Mouse (Mus musculus) small intestine, adult 2 months (tissue): ENCODE data around the gene Ceacam20. TPM values are rescaled to one million over a fixed set of nuclear protein-coding genes. Genes with fewer than 3 reads are reported as not detected.

ENCODE experiments used
- H3K27ac ChIP-seq: fragments of 200-500 bp; 2 replicates; pipeline ENCODE4 v1.5.1; 2012; ENCODE audit warnings: low read depth, low read length, control low read depth, inconsistent platforms; ENCODE audit not compliant: insufficient read depth
- H3K27me3 ChIP-seq: fragments of 200-500 bp; 2 replicates; pipeline ENCODE4 v1.6.1; 2012; ENCODE audit warnings: mild to moderate bottlenecking, moderate library complexity, low read length, inconsistent platforms; ENCODE audit not compliant: control insufficient read depth, insufficient read depth
- H3K36me3 ChIP-seq: fragments of 200-500 bp; 2 replicates; pipeline ENCODE4 v1.6.1; 2012; ENCODE audit warnings: mild to moderate bottlenecking, low read length, control low read depth, inconsistent platforms; ENCODE audit not compliant: control insufficient read depth, insufficient read depth
- H3K4me1 ChIP-seq: fragments of 200-500 bp; 2 replicates; pipeline ENCODE4 v1.6.1; 2012; ENCODE audit warnings: low read length, inconsistent platforms, mixed read lengths; ENCODE audit not compliant: control insufficient read depth, insufficient read depth, insufficient read length
- H3K4me3 ChIP-seq: fragments of 200-500 bp; 2 replicates; pipeline ENCODE4 v1.5.1; 2012; ENCODE audit warnings: low read depth, mild to moderate bottlenecking, control low read depth, inconsistent platforms, low read length, moderate library complexity
- CTCF ChIP-seq: fragments of 200-500 bp; IDR thresholded peaks from 2 replicates; pipeline ENCODE4 v1.5.1; 2012; ENCODE audit warnings: low read depth, mild to moderate bottlenecking, control low read depth, inconsistent platforms, low read length, moderate library complexity, mixed read lengths; ENCODE audit not compliant: insufficient replicate concordance, insufficient read length; ENCODE audit errors: extremely low read depth
- POLR2A ChIP-seq: fragments of 200-500 bp; IDR thresholded peaks from 2 replicates; pipeline ENCODE4 v1.6.1; 2012; ENCODE audit warnings: low read depth, mild to moderate bottlenecking, control low read depth, inconsistent platforms, low read length, moderate library complexity
- WGBS: fragments of 180-500 bp; shearing (Covaris S2); methylation state at CpG from one replicate; pipeline ENCODE4 v1.1.7; 2018; 5-methylcytosine and 5-hydroxymethylcytosine counted together
- polyA plus RNA-seq: library from polyadenylated mRNA; depleted of rRNA; stranded (reverse); fragments of >200 nt; gene quantifications from 2 replicates; pipeline ENCODE4 v1.2.3, GENCODE M21; 2012

The Ceacam20 gene
- polyA plus RNA-seq, 1 experiment = 179 TPM

GRCm38 (mm10) chr7:19949996-19950395 is 15.2 kb upstream of the Ceacam20 start:
- TF ChIP-seq CTCF (no peak), POLR2A (no peak)
- H3K4me3 ChIP-seq = peak overlapping the region; percentile 65

DNA sequence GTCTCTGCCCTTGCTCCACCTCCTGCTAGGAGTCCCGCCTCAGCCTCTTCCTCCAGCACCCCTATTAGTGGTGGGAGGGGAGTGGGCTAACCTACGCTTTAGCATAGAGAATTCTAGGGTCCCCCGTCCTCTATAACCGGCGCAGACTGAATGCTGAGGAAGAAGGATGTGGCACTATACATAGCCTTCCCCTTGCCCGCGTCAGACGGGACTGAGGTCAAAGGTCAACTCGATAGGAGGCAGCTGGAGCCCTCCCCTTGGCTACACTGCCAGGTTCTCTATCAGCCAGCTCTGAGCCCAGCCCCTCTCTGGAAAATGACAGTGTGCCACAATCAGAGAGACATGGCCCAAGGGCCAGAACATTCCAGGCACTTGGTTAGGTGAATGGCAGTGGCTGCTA is 14.6 kb upstream of the Ceacam20 start, which contains the start of gene Igsf23:
Gene Igsf23, minus strand, starts transcription at position 168 of the 400 bp plus-strand sequence.
- Histone ChIP-seq H3K36me3 (peaks cover 2% of the 10 kb centered on the region; the same call in 1 of the 2 replicates), H3K4me1 (peaks cover 32% of the 10 kb centered on the region), H3K27me3 (no peaks in the 10 kb centered on the region), H3K4me3 (peak within 1 kb of the TSS; percentile 65), H3K27ac (peak within 1 kb of the TSS; percentile 92)
- WGBS = 23% methylated on average over 9 of the region's 9 CpGs
- no peak for TF ChIP-seq CTCF
- peak; percentile 93; the same call in 1 of the 2 replicates for TF ChIP-seq POLR2A

More at GRCm38 (mm10) chr7:19949996-19950395, 15.2 kb upstream of the Ceacam20 start:
- Histone ChIP-seq H3K27me3 (no peaks in the 10 kb centered on the region), H3K36me3 (peaks cover 2% of the 10 kb centered on the region; the same call in 1 of the 2 replicates), H3K4me1 (peaks cover 36% of the 10 kb centered on the region), H3K27ac (peak overlapping the region; percentile 92)
- WGBS = 27% methylated on average over 10 of the region's 10 CpGs

- Histone ChIP-seq H3K27me3 (no peaks in the 10 kb centered on the region), H3K4me1 (peaks cover 27% of the 10 kb centered on the region), H3K4me3 (no peak overlapping the region), H3K36me3 (peaks cover 2% of the 10 kb centered on the region; the same call in 1 of the 2 replicates), H3K27ac (peak overlapping the region; percentile 82)
- TF ChIP-seq CTCF (no peak), POLR2A (no peak)
- 35% methylated on average over 10 of the region's 10 CpGs for WGBS
These were observed 12.8 kb upstream of the Ceacam20 start for GRCm38 (mm10) chr7:19952320-19952986.

GRCm38 (mm10) chr7:19953054-19953453 is 12.2 kb upstream of the Ceacam20 start:
- TF ChIP-seq POLR2A (no peak), CTCF (no peak)
- Histone ChIP-seq H3K4me3 (no peak overlapping the region), H3K36me3 (peaks cover 2% of the 10 kb centered on the region; the same call in 1 of the 2 replicates), H3K27me3 (no peaks in the 10 kb centered on the region), H3K4me1 (peaks cover 27% of the 10 kb centered on the region), H3K27ac (peak overlapping the region; percentile 72)
- 43% methylated on average over 9 of the region's 9 CpGs for WGBS

DNA sequence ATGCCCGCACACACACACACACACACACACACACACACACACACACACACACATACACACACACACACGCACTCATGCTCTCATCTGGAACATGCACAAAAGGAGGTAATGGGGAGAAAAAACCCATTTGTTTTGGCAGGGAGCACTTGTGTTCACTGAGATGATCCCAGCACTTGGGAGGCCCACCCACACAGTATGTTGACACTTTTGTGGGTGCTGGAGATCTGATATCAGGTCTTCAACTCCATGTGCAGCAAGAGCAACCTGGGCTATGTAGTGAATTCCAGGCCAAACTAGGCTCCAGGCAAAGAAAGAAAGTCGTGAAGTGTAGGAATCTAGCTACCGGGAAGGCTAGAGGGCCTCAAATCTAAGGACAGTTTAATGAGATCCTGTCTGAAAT is 9.4 kb upstream of the Ceacam20 start:
- H3K27ac ChIP-seq = no peak overlapping the region
- 84% methylated on average over 4 of the region's 4 CpGs for WGBS

DNA sequence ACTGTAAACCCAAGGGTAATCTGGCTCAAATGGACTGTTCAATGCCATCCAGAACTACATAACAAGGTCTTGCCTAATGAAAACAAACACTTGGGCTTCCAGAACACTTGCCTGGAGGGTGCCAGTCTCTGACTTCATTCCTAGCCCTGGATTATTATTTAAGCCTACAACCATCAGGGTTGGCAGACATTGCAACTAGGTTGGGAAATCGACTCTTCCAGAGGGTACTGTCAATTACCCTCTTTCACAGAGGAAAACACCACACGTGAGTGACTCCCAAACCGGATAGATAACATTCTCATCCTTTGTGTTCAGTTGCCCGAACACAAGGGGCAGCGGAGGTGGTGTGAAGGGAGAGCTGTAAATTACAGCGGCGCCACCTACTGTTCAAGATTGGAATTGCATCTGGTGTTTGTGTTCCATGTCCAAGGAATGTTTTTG is 8.9 kb upstream of the Ceacam20 start:
- Histone ChIP-seq H3K4me3 (no peak overlapping the region), H3K27me3 (no peaks in the 10 kb centered on the region), H3K36me3 (no peaks in the 10 kb centered on the region), H3K27ac (no peak overlapping the region), H3K4me1 (peaks cover 24% of the 10 kb centered on the region)
- peak; percentile 88; the same call in 1 of the 2 replicates for TF ChIP-seq CTCF
- TF ChIP-seq POLR2A = no peak
- WGBS = 2% methylated on average over 7 of the region's 7 CpGs

More for the DNA sequence above, 9.4 kb upstream of the Ceacam20 start:
- peaks cover 24% of the 10 kb centered on the region for H3K4me1 ChIP-seq
- H3K36me3 ChIP-seq = no peaks in the 10 kb centered on the region
- H3K27me3 ChIP-seq = no peaks in the 10 kb centered on the region
- no peak overlapping the region for H3K4me3 ChIP-seq
- no peak for TF ChIP-seq POLR2A
- TF ChIP-seq CTCF = no peak

DNA sequence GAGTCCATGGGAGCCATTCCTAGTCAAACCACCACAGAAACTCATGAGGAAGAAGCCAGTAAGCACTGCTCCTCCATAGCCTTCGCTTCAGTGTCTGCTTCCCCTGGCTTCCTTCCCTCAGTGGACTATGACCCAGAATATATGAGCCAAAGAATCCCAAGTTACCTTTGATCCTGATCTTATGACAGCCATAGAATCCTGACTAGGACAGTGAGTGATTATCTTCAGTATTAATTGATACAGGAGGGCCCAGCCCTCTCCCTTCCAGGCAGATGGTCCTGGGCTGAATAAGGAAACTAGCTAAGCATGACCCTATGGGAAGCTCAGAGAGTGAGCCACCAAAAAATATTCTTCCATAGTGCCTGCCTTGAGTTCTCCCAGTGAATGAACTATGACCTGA is 2.8 kb upstream of the Ceacam20 start:
- Histone ChIP-seq H3K27me3 (no peaks in the 10 kb centered on the region), H3K4me3 (no peak overlapping the region), H3K27ac (peak overlapping the region; percentile 97), H3K36me3 (no peaks in the 10 kb centered on the region; the same call in 1 of the 2 replicates), H3K4me1 (peaks cover 31% of the 10 kb centered on the region)
- WGBS = 20% methylated on average over 1 of the region's 1 CpGs
- TF ChIP-seq POLR2A (no peak; the same call in 1 of the 2 replicates), CTCF (no peak)

GRCm38 (mm10) chr7:19969106-19969505 is 3.9 kb downstream of the Ceacam20 start:
- no peak overlapping the region for H3K4me3 ChIP-seq
- peaks cover 22% of the 10 kb centered on the region for H3K4me1 ChIP-seq
- H3K36me3 ChIP-seq = peaks cover 17% of the 10 kb centered on the region
- no peaks in the 10 kb centered on the region for H3K27me3 ChIP-seq
- TF ChIP-seq POLR2A (no peak), CTCF (no peak)
- WGBS = 82% methylated on average over 3 of the region's 3 CpGs
- H3K27ac ChIP-seq = no peak overlapping the region
